Mouse (Mus musculus): ENCODE measurements around the gene Ros1. TPM values are rescaled to one million over a fixed set of nuclear protein-coding genes. Genes with fewer than 3 reads are reported as not detected.

Gene Ros1
- total and polyA plus RNA-seq, 2 experiments, result not detected

DNA sequence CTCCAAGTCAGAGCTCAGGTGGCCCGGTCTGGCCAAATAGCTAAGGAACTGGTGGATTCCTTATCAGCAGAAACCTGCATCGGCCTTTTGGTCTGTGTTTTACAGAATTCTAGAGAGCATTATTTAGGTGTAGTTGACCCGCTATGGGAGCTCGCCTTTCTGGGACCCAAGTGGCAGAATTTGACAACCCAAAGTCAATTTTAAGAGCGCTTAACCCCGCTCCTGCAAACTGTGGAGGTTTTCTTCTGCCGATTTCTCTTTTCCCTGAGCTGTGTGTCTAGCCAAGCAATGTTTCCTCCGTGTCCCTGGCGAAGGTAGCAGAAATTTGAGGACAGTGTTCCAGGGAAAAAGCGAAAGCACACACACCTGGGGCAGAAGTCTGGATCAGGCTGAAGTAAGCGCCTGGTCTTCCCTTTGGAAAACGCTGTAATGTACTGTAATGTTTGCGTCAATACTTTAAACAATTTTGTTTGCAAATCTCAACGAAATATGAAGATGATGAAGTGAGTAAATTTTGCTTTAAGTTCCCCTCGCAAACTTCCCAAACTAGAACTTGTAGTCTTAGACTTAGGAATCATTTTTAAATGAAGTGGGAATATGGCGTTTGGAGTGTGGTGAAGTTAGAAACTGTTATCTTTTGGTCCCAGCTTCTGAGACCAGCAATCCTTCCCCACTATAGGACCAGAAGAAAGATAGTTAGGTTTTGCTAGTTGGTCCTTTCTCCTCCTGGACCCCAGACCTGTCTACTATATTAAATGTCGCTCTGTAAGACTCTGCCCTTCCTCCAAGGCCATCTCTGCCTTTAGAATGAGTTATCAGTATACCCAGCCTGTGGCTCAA lies 171.6 kb downstream of the Ros1 start:
- Histone ChIP-seq H3K4me3 (ENCODE audit: insufficient read depth, low read depth, low read length) (no peak overlapping the region), H3K4me1 (ENCODE audit: control insufficient read depth, insufficient read depth, low read length) (no peaks in the 10 kb centered on the region), H3K79me2 (ENCODE audit: control insufficient read depth, insufficient read depth, low read length) (no peaks in the 10 kb centered on the region), H3K27ac (replicated peaks; ENCODE audit: insufficient read depth, low read depth, low read length) (no peak overlapping the region), H3K27me3 (ENCODE audit: control insufficient read depth, insufficient read depth, low read length) (peaks cover 17% of the 10 kb centered on the region), H3K9ac (ENCODE audit: low read depth, low read length) (no peak overlapping the region), H3K36me3 (ENCODE audit: control insufficient read depth, insufficient read depth, low read length) (no peaks in the 10 kb centered on the region)
- no peak for DNase-seq (ENCODE audit: extremely low read depth, low read depth, low spot score)
- TF ChIP-seq CTCF (IDR thresholded peaks at IDR 0.05; ENCODE audit: low read depth, low read length) (no peak), POLR2A (IDR thresholded peaks at IDR 0.05; ENCODE audit: extremely low read depth, insufficient read depth, low read length) (no peak)
- WGBS, result 7% methylated on average over 17 of the region's 17 CpGs

DNA sequence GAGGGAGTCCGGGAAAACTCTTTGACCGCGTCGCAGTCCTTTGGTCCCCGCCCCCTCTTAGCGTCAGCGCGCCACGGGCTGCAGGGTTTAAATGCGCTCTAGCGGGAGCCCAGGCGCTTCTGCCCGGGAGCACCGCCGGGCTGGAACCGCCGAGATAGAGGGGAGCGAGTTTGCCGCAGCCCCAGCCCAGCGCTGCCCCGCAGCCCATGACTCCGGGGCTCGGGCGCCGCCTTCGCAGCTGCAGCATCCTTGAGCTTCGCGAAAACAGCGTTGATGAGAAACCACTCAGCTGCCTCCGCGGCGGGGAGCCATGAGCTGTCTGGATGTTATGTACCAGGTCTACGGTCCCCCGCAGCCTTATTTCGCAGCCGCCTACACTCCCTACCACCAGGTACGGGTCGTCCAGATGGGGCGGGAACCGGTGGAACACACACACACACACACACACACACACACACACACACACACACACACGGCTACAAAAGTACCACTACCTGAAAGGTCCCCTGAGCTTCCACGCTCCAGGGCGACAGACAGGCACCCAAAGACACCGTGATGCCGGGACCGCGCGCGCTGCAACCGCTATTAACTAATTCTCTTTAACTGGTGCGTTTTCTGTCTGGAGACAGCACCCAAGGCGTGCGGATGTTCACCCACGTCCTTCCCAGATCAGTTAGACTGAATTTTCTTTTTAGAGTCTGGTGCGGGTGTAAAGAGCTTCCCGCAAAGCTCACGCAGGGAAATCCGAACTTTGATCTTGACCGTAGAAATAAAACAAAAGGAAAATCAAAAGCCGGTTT lies 172.4 kb downstream of the Ros1 start, which contains the start of gene Vgll2:
Gene Vgll2, plus strand, starts transcription at position 90 of the 800 bp plus-strand sequence.
- Histone ChIP-seq H3K9ac (ENCODE audit: low read depth, low read length) (no peak within 1 kb of the TSS), H3K27ac (replicated peaks; ENCODE audit: insufficient read depth, low read depth, low read length) (no peak within 1 kb of the TSS), H3K4me3 (ENCODE audit: insufficient read depth, low read depth, low read length) (no peak within 1 kb of the TSS), H3K79me2 (ENCODE audit: control insufficient read depth, insufficient read depth, low read length) (no peaks in the 10 kb centered on the region), H3K36me3 (ENCODE audit: control insufficient read depth, insufficient read depth, low read length) (no peaks in the 10 kb centered on the region), H3K27me3 (ENCODE audit: control insufficient read depth, insufficient read depth, low read length) (peaks cover 14% of the 10 kb centered on the region), H3K4me1 (ENCODE audit: control insufficient read depth, insufficient read depth, low read length) (no peaks in the 10 kb centered on the region)
- WGBS, result 2% methylated on average over 60 of the region's 60 CpGs
- TF ChIP-seq CTCF (IDR thresholded peaks at IDR 0.05; ENCODE audit: low read depth, low read length) (no peak), POLR2A (IDR thresholded peaks at IDR 0.05; ENCODE audit: extremely low read depth, insufficient read depth, low read length) (no peak)
- DNase-seq (ENCODE audit: extremely low read depth, low read depth, low spot score), result no peak

DNA sequence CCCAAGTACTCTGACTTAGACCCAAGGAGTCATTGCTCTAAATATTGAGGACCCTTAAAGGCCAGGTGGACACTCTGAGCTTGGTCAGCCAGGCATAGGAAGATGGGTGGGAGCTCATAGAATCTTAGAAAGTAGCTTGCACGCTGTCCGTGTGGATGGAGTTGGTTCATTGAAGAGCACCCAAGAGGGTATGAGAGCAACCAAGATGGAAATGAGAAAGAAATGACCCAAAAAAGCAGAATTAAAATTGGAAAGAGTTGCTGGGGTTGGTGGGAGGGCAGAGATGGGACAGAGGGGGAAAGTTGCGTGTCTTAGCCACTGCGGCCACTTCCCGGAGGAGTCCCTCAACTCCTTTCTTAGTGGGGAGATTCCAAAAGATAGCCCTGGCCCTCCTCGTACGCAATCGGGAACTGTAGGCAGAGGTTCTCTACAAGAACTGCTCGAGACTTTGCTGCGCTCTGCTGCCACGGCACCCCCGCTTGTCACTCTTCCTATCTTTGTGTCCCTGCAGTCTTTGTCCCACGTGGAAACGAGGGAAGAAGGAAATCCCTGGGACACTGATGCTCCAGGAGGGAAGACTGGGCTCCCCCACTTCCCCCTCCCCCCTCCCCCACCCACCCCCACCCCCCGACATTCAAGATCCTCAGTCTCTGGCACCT lies 173.2 kb downstream of the Ros1 start:
- 2% methylated on average over 15 of the region's 15 CpGs for WGBS
- no peaks in the 10 kb centered on the region for H3K36me3 ChIP-seq (ENCODE audit: control insufficient read depth, insufficient read depth, low read length)
- no peak overlapping the region for H3K9ac ChIP-seq (ENCODE audit: low read depth, low read length)
- no peak overlapping the region for H3K27ac ChIP-seq (replicated peaks; ENCODE audit: insufficient read depth, low read depth, low read length)
- no peak overlapping the region for H3K4me3 ChIP-seq (ENCODE audit: insufficient read depth, low read depth, low read length)
- H3K79me2 ChIP-seq (ENCODE audit: control insufficient read depth, insufficient read depth, low read length), result no peaks in the 10 kb centered on the region
- no peak for DNase-seq (ENCODE audit: extremely low read depth, low read depth, low spot score)
- no peak for TF ChIP-seq CTCF (IDR thresholded peaks at IDR 0.05; ENCODE audit: low read depth, low read length)
- no peak for TF ChIP-seq POLR2A (IDR thresholded peaks at IDR 0.05; ENCODE audit: extremely low read depth, insufficient read depth, low read length)
- H3K27me3 ChIP-seq (ENCODE audit: control insufficient read depth, insufficient read depth, low read length), result peaks cover 9% of the 10 kb centered on the region
- H3K4me1 ChIP-seq (ENCODE audit: control insufficient read depth, insufficient read depth, low read length), result no peaks in the 10 kb centered on the region

DNA sequence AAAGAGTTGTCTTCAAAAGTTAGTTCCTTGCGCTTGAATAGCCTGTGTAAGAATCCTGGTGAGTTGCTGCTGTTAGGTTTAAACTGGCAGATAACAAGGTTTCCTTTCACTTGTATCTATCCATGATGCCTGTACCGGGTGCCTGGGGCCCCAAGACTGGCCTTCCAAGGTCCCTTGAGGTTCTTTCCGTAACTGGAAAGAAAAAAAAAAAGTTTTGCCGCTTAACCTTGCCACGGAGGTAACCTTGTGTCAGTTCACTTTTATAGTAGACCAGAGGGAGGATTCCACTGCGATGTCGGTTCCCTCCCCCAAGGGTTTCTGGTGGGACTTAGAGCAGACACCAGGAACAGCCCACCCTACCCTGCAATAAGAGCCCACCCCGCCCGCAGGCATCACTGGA lies 173.8 kb downstream of the Ros1 start:
- 3% methylated on average over 9 of the region's 9 CpGs for WGBS
- peaks cover 9% of the 10 kb centered on the region for H3K27me3 ChIP-seq (ENCODE audit: control insufficient read depth, insufficient read depth, low read length)
- no peaks in the 10 kb centered on the region for H3K79me2 ChIP-seq (ENCODE audit: control insufficient read depth, insufficient read depth, low read length)

DNA sequence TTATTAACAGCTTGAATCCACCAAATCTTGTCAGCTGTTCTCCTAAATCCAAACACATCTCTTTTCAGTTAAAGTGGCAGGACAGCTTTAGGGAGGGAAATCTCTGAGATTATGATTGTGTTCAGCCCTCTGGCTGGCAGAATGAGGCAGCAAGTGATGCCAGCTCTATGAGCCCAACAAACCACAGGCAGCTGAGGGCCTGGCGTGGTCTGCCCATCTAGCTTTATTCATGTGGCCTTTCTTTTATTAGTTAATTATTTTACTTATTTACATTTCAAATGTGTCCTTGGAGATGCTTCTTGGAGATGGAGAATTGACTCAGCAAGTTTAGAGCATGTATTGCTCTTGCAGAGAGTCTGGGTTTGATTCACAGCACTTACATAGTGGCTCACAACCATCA lies 176.6 kb downstream of the Ros1 start:
- no peak for DNase-seq (ENCODE audit: extremely low read depth, low read depth, low spot score)
- WGBS, result 63% methylated on average over 1 of the region's 1 CpGs
- no peak overlapping the region for H3K9ac ChIP-seq (ENCODE audit: low read depth, low read length)
- TF ChIP-seq CTCF (IDR thresholded peaks at IDR 0.05; ENCODE audit: low read depth, low read length), result no peak
- no peak for TF ChIP-seq POLR2A (IDR thresholded peaks at IDR 0.05; ENCODE audit: extremely low read depth, insufficient read depth, low read length)
- H3K4me1 ChIP-seq (ENCODE audit: control insufficient read depth, insufficient read depth, low read length), result no peaks in the 10 kb centered on the region
- H3K79me2 ChIP-seq (ENCODE audit: control insufficient read depth, insufficient read depth, low read length), result no peaks in the 10 kb centered on the region
- H3K27ac ChIP-seq (replicated peaks; ENCODE audit: insufficient read depth, low read depth, low read length), result no peak overlapping the region
- H3K36me3 ChIP-seq (ENCODE audit: control insufficient read depth, insufficient read depth, low read length), result no peaks in the 10 kb centered on the region
- peaks cover 5% of the 10 kb centered on the region for H3K27me3 ChIP-seq (ENCODE audit: control insufficient read depth, insufficient read depth, low read length)
- H3K4me3 ChIP-seq (ENCODE audit: insufficient read depth, low read depth, low read length), result no peak overlapping the region

More for the DNA sequence above, 173.8 kb downstream of the Ros1 start:
- TF ChIP-seq CTCF (IDR thresholded peaks at IDR 0.05; ENCODE audit: low read depth, low read length) (no peak), POLR2A (IDR thresholded peaks at IDR 0.05; ENCODE audit: extremely low read depth, insufficient read depth, low read length) (no peak)
- Histone ChIP-seq H3K27ac (replicated peaks; ENCODE audit: insufficient read depth, low read depth, low read length) (no peak overlapping the region), H3K36me3 (ENCODE audit: control insufficient read depth, insufficient read depth, low read length) (no peaks in the 10 kb centered on the region), H3K4me3 (ENCODE audit: insufficient read depth, low read depth, low read length) (no peak overlapping the region), H3K9ac (ENCODE audit: low read depth, low read length) (no peak overlapping the region), H3K4me1 (ENCODE audit: control insufficient read depth, insufficient read depth, low read length) (no peaks in the 10 kb centered on the region)
- no peak for DNase-seq (ENCODE audit: extremely low read depth, low read depth, low spot score)

Other genes with a start within 250 kb of the Ros1 start
- gene Vgll2, start 172.7 kb downstream of the Ros1 start, total RNA-seq (2014; rRNA removed), result not detected in 2 replicates
- not detected in 2 replicates for gene Vgll2, start 172.7 kb downstream of the Ros1 start, polyA plus RNA-seq (2012; rRNA removed)
- 3.1 and 3.5 TPM in 2 replicates for gene Dcbld1, start 38.4 kb upstream of the Ros1 start, total RNA-seq (2014; rRNA removed)
- 2.0 and 2.3 TPM in 2 replicates for gene Dcbld1, start 38.4 kb upstream of the Ros1 start, polyA plus RNA-seq (2012; rRNA removed)
- not detected in 2 replicates for gene Gm26741, start 163.5 kb upstream of the Ros1 start, total RNA-seq (2014; rRNA removed)
- gene Gm26741, start 163.5 kb upstream of the Ros1 start, polyA plus RNA-seq (2012; rRNA removed), result not detected in 2 replicates
- gene Gopc, start 186.9 kb upstream of the Ros1 start, total RNA-seq (2014; rRNA removed), result 14.9 and 16.5 TPM in 2 replicates
- 3.7 and 4.8 TPM in 2 replicates for gene Gopc, start 186.9 kb upstream of the Ros1 start, polyA plus RNA-seq (2012; rRNA removed)
- not detected in 2 replicates for gene Nepn, start 193.7 kb upstream of the Ros1 start, total RNA-seq (2014; rRNA removed)
- gene Nepn, start 193.7 kb upstream of the Ros1 start, polyA plus RNA-seq (2012; rRNA removed), result not detected in 2 replicates
- gene Nus1, start 222.3 kb upstream of the Ros1 start, total RNA-seq (2014; rRNA removed), result 13.6 and 13.7 TPM in 2 replicates
- 9.7 and 11.6 TPM in 2 replicates for gene Nus1, start 222.3 kb upstream of the Ros1 start, polyA plus RNA-seq (2012; rRNA removed)